Mouse (Mus musculus) lung, embryonic 14.5 days (tissue): ENCODE data around the gene Ccdc15. TPM values are rescaled to one million over a fixed set of nuclear protein-coding genes. Genes with fewer than 3 reads are reported as not detected.

ENCODE experiments used
- ATAC-seq: fragments of 200-750 bp; cut with Nextera tagmentation; 2 replicates; pipeline ENCODE4 v1.8.0; 2017; ENCODE audit warnings: mild to moderate bottlenecking, moderate TSS enrichment, moderate library complexity; ENCODE audit not compliant: insufficient read depth
- DNase-seq: peaks from one replicate; pipeline ENCODE4 v3.0.0-alpha.2; 2015
- H3K27ac ChIP-seq: fragments of 300-500 bp; sonication (generic); 2 replicates; pipeline ENCODE4 v1.5.1; 2014; ENCODE audit warnings: low read depth, mild to moderate bottlenecking, moderate library complexity
- H3K27me3 ChIP-seq: fragments of 300-500 bp; sonication (generic); 2 replicates; pipeline ENCODE4 v1.6.1; 2014; ENCODE audit warnings: low read length, control low read depth; ENCODE audit not compliant: insufficient read depth
- H3K36me3 ChIP-seq: fragments of 300-500 bp; sonication (generic); 2 replicates; pipeline ENCODE4 v1.6.1; 2014; ENCODE audit warnings: control low read depth; ENCODE audit not compliant: insufficient read depth
- H3K4me1 ChIP-seq: fragments of 300-500 bp; sonication (generic); 2 replicates; pipeline ENCODE4 v1.6.1; 2014; ENCODE audit warnings: antibody characterized with exemption, control low read depth; ENCODE audit not compliant: insufficient read depth
- H3K4me2 ChIP-seq: fragments of 300-500 bp; sonication (generic); 2 replicates; pipeline ENCODE4 v1.6.1; 2014; ENCODE audit warnings: mild to moderate bottlenecking
- H3K4me3 ChIP-seq: fragments of 300-500 bp; sonication (generic); 2 replicates; pipeline ENCODE4 v1.5.1; 2014; ENCODE audit warnings: low read depth, low read length
- H3K9ac ChIP-seq: fragments of 300-500 bp; sonication (generic); 2 replicates; pipeline ENCODE4 v1.6.1; 2014
- H3K9me3 ChIP-seq: fragments of 300-500 bp; sonication (generic); 2 replicates; pipeline ENCODE4 v1.6.1; 2016; ENCODE audit warnings: low read depth, low read length, control low read depth
- CTCF ChIP-seq: IDR thresholded peaks from 2 replicates; pipeline ENCODE4 v1.5.1; 2016; ENCODE audit warnings: antibody characterized with exemption, low read depth
- WGBS: fragments of 180-500 bp; shearing (Covaris S2); extraction: QIAGEN DNeasy Blood & Tissue Kit; methylation state at CpG from one replicate; pipeline ENCODE4 v1.1.7; 2014; 5-methylcytosine and 5-hydroxymethylcytosine counted together
- polyA plus RNA-seq: library from polyadenylated mRNA; unstranded; fragments of >200 nt; fragmentation: Nextera tagmentation; extraction: Ambion mirVana; gene quantifications from 2 replicates; pipeline ENCODE4 v1.2.1, GENCODE M21; 2014

Ccdc15 gene
- polyA plus RNA-seq, 1 experiment from 2014 or later, result 7.9 TPM

DNA sequence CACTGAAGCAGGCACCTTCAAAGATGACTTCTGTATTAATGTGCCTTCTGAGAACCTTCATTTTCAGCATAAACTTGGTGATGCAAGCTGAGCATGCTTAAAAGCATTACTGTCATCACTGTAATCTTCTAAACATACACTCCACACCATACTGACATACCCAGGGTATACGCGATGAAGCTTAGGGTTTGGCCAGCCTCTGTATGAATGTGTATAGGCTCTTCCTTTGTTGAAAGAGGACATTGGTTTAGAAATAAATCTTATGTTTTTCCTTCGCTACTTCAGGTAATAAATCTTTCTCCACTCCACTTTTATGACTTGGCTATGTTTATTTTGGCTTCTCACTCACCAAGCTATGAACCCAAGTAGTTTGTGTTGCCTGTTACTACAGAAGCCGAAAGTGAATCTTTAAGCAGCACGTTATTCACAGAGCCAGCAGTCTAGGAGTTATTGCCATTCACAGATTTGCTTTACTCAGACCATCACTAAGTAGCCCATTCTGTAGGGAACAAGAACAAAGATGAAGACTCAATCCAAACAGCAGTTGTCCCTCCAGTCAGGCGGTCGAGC is 23.1 kb upstream of the Ccdc15 start:
- Histone ChIP-seq H3K4me3 (no peak overlapping the region), H3K4me2 (no peak overlapping the region), H3K9ac (no peak overlapping the region), H3K27ac (no peak overlapping the region), H3K4me1 (no peaks in the 10 kb centered on the region), H3K36me3 (no peaks in the 10 kb centered on the region), H3K9me3 (no peaks in the 10 kb centered on the region), H3K27me3 (no peaks in the 10 kb centered on the region)
- WGBS, result 69% methylated on average over 7 of the region's 7 CpGs
- ATAC-seq (no peak), DNase-seq (no peak)
- TF ChIP-seq CTCF, result no peak

DNA sequence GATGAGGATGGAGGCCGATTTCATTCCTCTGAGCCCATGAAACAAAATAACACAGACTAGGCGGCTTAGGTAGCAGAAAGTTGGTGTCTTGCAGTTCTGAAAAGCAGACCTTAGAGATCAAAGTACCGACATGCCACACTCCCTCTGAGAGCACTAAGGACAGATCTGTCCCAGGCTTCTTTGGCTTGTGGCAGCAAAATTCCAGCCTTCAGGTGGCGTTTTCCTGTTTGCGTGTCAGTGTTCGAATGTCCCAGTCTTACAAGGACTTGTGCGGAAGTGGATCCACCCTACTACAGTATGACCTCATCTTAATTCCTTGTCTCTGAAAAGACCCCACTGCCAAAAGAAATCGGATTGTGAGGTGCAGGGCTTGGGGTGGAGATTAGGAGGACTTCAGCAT is 20.6 kb upstream of the Ccdc15 start:
- Histone ChIP-seq H3K4me2 (no peak overlapping the region), H3K27me3 (no peaks in the 10 kb centered on the region), H3K4me1 (no peaks in the 10 kb centered on the region), H3K9me3 (no peaks in the 10 kb centered on the region), H3K27ac (peak overlapping the region; percentile 67), H3K9ac (no peak overlapping the region), H3K4me3 (no peak overlapping the region), H3K36me3 (no peaks in the 10 kb centered on the region)
- TF ChIP-seq CTCF, result no peak
- ATAC-seq (peak; percentile 41; the same call in 1 of the 2 replicates), DNase-seq (peak; percentile 60)
- WGBS, result 61% methylated on average over 8 of the region's 8 CpGs

DNA sequence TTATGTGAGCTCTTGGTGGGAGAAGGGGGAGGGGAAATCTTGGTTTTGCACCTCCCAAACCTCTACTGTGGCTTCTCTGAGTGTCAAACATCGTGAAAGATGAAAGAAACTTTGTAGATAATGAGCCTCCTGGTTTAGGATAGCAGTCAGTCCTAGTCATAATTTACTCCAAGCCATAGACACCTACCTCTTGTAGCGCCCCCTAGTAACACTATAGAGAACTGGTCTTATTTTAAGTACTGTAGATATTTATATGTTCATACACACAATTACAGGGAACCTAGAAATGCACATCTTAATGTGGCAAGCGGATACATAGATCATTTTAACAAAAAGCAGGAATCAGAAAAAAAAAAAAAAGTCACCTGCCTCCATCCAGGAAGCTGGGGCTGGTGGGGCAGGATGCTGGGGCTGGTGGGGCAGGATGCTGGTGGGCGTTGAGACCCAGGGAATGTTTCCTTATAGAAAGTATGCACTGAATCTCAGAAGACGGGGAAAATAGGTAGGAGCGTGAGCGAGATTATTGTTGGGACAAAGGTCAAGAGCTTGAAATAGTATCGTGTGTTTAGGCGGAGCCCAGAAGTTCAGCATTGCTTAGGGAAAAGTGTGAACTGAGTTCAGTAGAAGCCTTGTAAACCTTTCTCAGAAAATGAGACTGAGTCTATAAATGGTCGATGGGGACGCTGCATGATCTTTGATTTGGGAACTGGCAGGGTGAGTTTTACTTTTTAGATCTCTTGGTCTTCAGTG is 20.0 kb upstream of the Ccdc15 start:
- no peak overlapping the region for H3K4me3 ChIP-seq
- peak overlapping the region; percentile 67 for H3K27ac ChIP-seq
- ATAC-seq, result no peak
- peak; percentile 19 for DNase-seq
- H3K9ac ChIP-seq, result no peak overlapping the region
- H3K27me3 ChIP-seq, result no peaks in the 10 kb centered on the region
- no peaks in the 10 kb centered on the region for H3K36me3 ChIP-seq
- H3K4me2 ChIP-seq, result no peak overlapping the region
- H3K4me1 ChIP-seq, result no peaks in the 10 kb centered on the region
- no peaks in the 10 kb centered on the region for H3K9me3 ChIP-seq
- WGBS, result 53% methylated on average over 11 of the region's 11 CpGs
- no peak for TF ChIP-seq CTCF

DNA sequence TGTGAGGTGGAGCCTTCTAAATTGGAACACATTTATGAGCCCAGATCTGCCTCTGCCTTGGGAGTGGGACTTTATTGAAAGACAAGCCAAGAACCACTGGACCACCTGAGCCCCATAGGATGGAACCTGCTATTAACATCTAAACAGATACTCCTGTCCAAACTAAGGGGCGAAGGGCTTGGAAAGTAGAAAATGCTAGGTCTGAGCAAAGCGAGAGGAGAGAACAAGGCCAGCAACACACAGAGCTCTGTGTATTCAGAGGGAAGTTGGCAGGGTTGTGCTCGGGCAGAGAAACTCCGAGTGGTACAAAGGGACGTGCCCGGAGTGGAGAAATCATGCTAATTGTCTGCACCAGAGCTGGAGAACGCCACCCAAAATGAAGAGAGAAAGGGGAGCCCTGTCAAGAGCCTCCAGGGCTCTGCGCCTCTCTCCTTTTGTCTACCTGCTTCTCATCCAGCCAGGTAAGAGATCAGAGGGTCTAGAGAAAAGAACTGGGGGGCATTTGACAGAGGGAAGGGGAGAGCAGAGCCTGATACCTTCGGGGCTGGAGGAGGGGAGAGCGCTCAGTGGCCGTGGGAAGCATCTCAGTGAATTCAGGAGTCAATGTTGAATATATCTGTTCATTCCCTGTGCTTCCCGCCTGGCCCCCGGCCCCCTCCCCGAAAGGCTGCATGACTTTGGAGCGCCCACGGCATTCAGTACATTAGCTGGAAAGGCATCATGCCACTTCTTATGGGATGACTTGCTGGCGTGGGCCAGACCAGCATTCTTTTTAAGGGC is 19.3 kb upstream of the Ccdc15 start, which contains the start of gene Hepacam:
Hepacam (plus strand) TSS at position 51 of the 780 bp plus-strand sequence.
- TF ChIP-seq CTCF, result no peak
- no peaks in the 10 kb centered on the region for H3K36me3 ChIP-seq
- H3K27ac ChIP-seq, result no peak within 1 kb of the TSS
- H3K9me3 ChIP-seq, result no peaks in the 10 kb centered on the region
- no peak within 1 kb of the TSS for H3K9ac ChIP-seq
- no peaks in the 10 kb centered on the region for H3K27me3 ChIP-seq
- no peak within 1 kb of the TSS for H3K4me3 ChIP-seq
- no peak for DNase-seq
- H3K4me1 ChIP-seq, result no peaks in the 10 kb centered on the region
- WGBS, result 76% methylated on average over 17 of the region's 17 CpGs
- no peak within 1 kb of the TSS for H3K4me2 ChIP-seq
- ATAC-seq, result no peak

DNA sequence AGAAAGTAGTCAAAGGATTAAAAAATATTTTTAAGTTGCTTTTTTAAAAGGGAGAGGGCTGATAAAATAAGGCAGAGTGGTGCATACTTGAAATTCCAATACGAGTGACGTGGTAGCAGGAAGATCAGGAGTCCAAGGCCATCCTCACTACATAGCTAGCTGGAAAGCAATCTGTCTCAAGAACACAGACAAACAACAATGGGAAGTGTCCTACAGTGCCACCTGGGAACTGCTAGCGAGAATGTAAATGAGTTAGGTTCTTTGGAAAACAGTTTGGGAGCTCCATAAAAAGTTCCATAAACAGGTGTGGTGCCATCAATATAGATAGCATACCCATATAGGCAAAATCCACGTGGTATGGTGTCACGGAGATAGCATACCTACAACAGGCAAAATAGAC is 17.5 kb upstream of the Ccdc15 start:
- H3K4me3 ChIP-seq, result no peak overlapping the region
- H3K4me2 ChIP-seq, result no peak overlapping the region
- no peak for TF ChIP-seq CTCF
- 40% methylated on average over 5 of the region's 5 CpGs for WGBS
- no peak overlapping the region for H3K9ac ChIP-seq
- no peaks in the 10 kb centered on the region for H3K27me3 ChIP-seq
- ATAC-seq (no peak), DNase-seq (peak; percentile 40)
- no peaks in the 10 kb centered on the region for H3K9me3 ChIP-seq
- no peak overlapping the region for H3K27ac ChIP-seq
- no peaks in the 10 kb centered on the region for H3K36me3 ChIP-seq
- no peaks in the 10 kb centered on the region for H3K4me1 ChIP-seq

DNA sequence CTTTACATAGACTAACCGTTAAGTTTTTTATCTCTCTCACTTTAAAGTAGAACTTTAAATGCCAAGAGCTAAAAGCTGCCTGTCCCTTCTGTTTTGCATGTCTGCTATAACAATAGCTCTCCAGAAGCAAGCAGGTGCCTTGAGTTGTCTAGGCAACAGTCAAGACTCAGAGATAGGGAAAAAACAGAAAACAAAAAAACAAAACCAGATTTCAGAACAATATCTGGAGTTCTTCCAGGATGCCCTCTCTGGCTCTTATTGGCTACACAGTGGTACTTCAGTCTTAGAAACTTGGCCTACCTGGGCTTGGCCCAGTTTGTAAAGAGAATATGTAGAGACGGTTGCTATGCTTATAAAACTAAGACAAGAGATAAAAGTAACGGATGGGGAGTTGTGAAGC is 16.2 kb upstream of the Ccdc15 start:
- no peak overlapping the region for H3K9ac ChIP-seq
- 70% methylated on average over 3 of the region's 3 CpGs for WGBS
- H3K27me3 ChIP-seq, result no peaks in the 10 kb centered on the region
- no peak overlapping the region for H3K27ac ChIP-seq
- DNase-seq (no peak), ATAC-seq (no peak)
- no peak overlapping the region for H3K4me2 ChIP-seq
- no peaks in the 10 kb centered on the region for H3K9me3 ChIP-seq
- TF ChIP-seq CTCF, result no peak
- H3K36me3 ChIP-seq, result no peaks in the 10 kb centered on the region
- no peak overlapping the region for H3K4me3 ChIP-seq
- H3K4me1 ChIP-seq, result peaks cover 7% of the 10 kb centered on the region; the same call in 1 of the 2 replicates

DNA sequence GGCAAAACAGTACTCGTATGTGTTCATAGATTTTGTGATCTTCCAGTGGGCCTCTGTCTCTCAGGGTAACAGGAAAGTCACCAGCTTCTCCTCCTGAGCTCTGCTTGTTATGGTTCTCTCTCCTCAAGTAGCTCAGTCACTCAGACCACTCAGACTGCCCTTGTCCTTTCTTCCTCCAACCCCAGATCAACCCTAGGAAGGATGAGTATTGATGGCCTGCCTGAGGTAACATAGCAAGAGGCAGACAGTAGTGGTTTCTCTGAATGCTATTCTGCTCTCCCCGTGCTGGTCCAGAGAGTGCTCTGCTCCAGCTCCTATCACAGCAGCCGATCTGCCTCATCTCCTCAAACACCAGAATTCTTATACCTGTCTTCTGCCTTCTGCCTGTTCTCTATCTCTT is 15.3 kb upstream of the Ccdc15 start:
- TF ChIP-seq CTCF, result no peak
- WGBS, result 58% methylated on average over 3 of the region's 3 CpGs

More for the DNA sequence above, 15.3 kb upstream of the Ccdc15 start:
- no peak for DNase-seq
- H3K4me3 ChIP-seq, result no peak overlapping the region
- H3K36me3 ChIP-seq, result no peaks in the 10 kb centered on the region
- no peaks in the 10 kb centered on the region for H3K9me3 ChIP-seq
- no peak overlapping the region for H3K4me2 ChIP-seq
- H3K9ac ChIP-seq, result no peak overlapping the region
- H3K4me1 ChIP-seq, result peaks cover 7% of the 10 kb centered on the region; the same call in 1 of the 2 replicates
- no peaks in the 10 kb centered on the region for H3K27me3 ChIP-seq
- ATAC-seq, result no peak
- H3K27ac ChIP-seq, result no peak overlapping the region
